Mouse (Mus musculus) midbrain, embryonic 13.5 days (tissue): ENCODE measurements around the gene Hist2h2ac. TPM values are rescaled to one million over a fixed set of nuclear protein-coding genes. Genes with fewer than 3 reads are reported as not detected.
A peak's percentile ranks its signal among the peaks of the same experiment; 100 is the strongest.
"Not testable (repeated sequence)": the region's sequence is repeated elsewhere in the genome, so short reads cannot be mapped to it uniquely, and the experiment has no call there.

Experiments used
- ATAC-seq: fragments of 200-750 bp; cut with Nextera tagmentation; 2 replicates; pipeline ENCODE4 v1.8.0; 2017; ENCODE audit warnings: mild to moderate bottlenecking, moderate TSS enrichment, moderate library complexity
- H3K27ac ChIP-seq: fragments of 300-500 bp; sonication (generic); 2 replicates; pipeline ENCODE4 v1.5.1; 2015; ENCODE audit warnings: inconsistent platforms, mild to moderate bottlenecking, moderate library complexity
- H3K27me3 ChIP-seq: fragments of 300-500 bp; sonication (generic); 2 replicates; pipeline ENCODE4 v1.6.1; 2015; ENCODE audit warnings: mild to moderate bottlenecking, inconsistent platforms
- H3K36me3 ChIP-seq: fragments of 300-500 bp; sonication (generic); 2 replicates; pipeline ENCODE4 v1.6.1; 2015; ENCODE audit warnings: mild to moderate bottlenecking, inconsistent platforms
- H3K4me1 ChIP-seq: fragments of 300-500 bp; sonication (generic); replicated peaks from 2 replicates; pipeline ENCODE4 v1.6.1; 2015; ENCODE audit warnings: inconsistent platforms
- H3K4me2 ChIP-seq: fragments of 300-500 bp; sonication (generic); replicated peaks from 2 replicates; pipeline ENCODE4 v1.6.1; 2015; ENCODE audit warnings: moderate library complexity, mild to moderate bottlenecking, inconsistent platforms
- H3K4me3 ChIP-seq: fragments of 300-500 bp; sonication (generic); replicated peaks from 2 replicates; pipeline ENCODE4 v1.5.1; 2015; ENCODE audit warnings: mild to moderate bottlenecking, inconsistent platforms
- H3K9ac ChIP-seq: fragments of 300-500 bp; sonication (generic); replicated peaks from 2 replicates; pipeline ENCODE4 v1.6.1; 2015; ENCODE audit warnings: mild to moderate bottlenecking, inconsistent platforms
- H3K9me3 ChIP-seq: fragments of 300-500 bp; sonication (generic); 2 replicates; pipeline ENCODE4 v1.6.1; 2016; ENCODE audit warnings: mild to moderate bottlenecking, inconsistent platforms
- WGBS: fragments of 180-500 bp; shearing (Covaris S2); methylation state at CpG from one replicate; pipeline ENCODE4 v1.1.7; 2015; 5-methylcytosine and 5-hydroxymethylcytosine counted together
- polyA plus RNA-seq: library from polyadenylated mRNA; unstranded; fragments of >200 nt; fragmentation: Nextera tagmentation; extraction: Ambion mirVana; gene quantifications from 2 replicates; pipeline ENCODE4 v1.2.1, GENCODE M21; 2015

Gene Hist2h2ac
- polyA plus RNA-seq, 1 experiment from 2014 or later = 4.4 TPM

- peak within 1 kb of the TSS; percentile 68; the same call in 1 of the 2 replicates for H3K27ac ChIP-seq
- H3K9ac ChIP-seq = peak within 1 kb of the TSS; percentile 61
- not testable (repeated sequence) for H3K27me3 ChIP-seq, H3K36me3 ChIP-seq, H3K9me3 ChIP-seq
- peaks cover 32% of the 10 kb centered on the region for H3K4me1 ChIP-seq
- WGBS = 0% methylated on average over 16 of the region's 47 CpGs
- peak; percentile 92 for ATAC-seq
- H3K4me3 ChIP-seq = peak within 1 kb of the TSS; percentile 39
- peak within 1 kb of the TSS; percentile 54 for H3K4me2 ChIP-seq
These were observed 25.8 kb upstream of the Hist2h2ac start, which contains the start of gene Hist2h3c1 for GRCm38 (mm10) chr3:96246427-96246856. Gene Hist2h3c1 (plus strand): TSS chr3:96246685.

- Histone ChIP-seq H3K27ac (peak overlapping the region; percentile 68; the same call in 1 of the 2 replicates), H3K4me3 (peak overlapping the region; percentile 39), H3K9ac (peak overlapping the region; percentile 59), H3K4me2 (peak overlapping the region; percentile 50), H3K4me1 (peaks cover 33% of the 10 kb centered on the region)
- not testable (repeated sequence) for ATAC-seq, H3K27me3 ChIP-seq, H3K36me3 ChIP-seq, H3K9me3 ChIP-seq
- 0% methylated on average over 10 of the region's 21 CpGs for WGBS
These were observed 25.3 kb upstream of the Hist2h2ac start for GRCm38 (mm10) chr3:96246018-96246417.

GRCm38 (mm10) chr3:96245003-96245886, 24.6 kb upstream of the Hist2h2ac start, which contains the start of gene Hist2h2aa1:
Gene Hist2h2aa1 (plus strand): TSS chr3:96245497.
- not testable (repeated sequence) for H3K9me3 ChIP-seq, H3K36me3 ChIP-seq, H3K27me3 ChIP-seq
- ATAC-seq = peak; percentile 87
- H3K9ac ChIP-seq = peak within 1 kb of the TSS; percentile 68
- peak within 1 kb of the TSS; percentile 63 for H3K4me2 ChIP-seq
- peak within 1 kb of the TSS; percentile 42 for H3K4me3 ChIP-seq
- peak within 1 kb of the TSS; percentile 94 for H3K27ac ChIP-seq
- peaks cover 38% of the 10 kb centered on the region for H3K4me1 ChIP-seq
- 0% methylated on average over 28 of the region's 88 CpGs for WGBS

GRCm38 (mm10) chr3:96243921-96244572, 23.4 kb upstream of the Hist2h2ac start:
- Histone ChIP-seq H3K36me3 (no peaks in the 10 kb centered on the region), H3K4me3 (peak overlapping the region; percentile 42; the same call in 1 of the 2 replicates), H3K4me1 (peaks cover 38% of the 10 kb centered on the region), H3K4me2 (peak overlapping the region; percentile 63), H3K9me3 (no peaks in the 10 kb centered on the region), H3K27me3 (no peaks in the 10 kb centered on the region), H3K27ac (peak overlapping the region; percentile 94), H3K9ac (no peak overlapping the region)
- 88% methylated on average over 7 of the region's 7 CpGs for WGBS
- no peak for ATAC-seq

GRCm38 (mm10) chr3:96240799-96241197, 20.1 kb upstream of the Hist2h2ac start:
- H3K9ac ChIP-seq = peak overlapping the region; percentile 55
- H3K27me3 ChIP-seq = no peaks in the 10 kb centered on the region
- WGBS = 74% methylated on average over 9 of the region's 9 CpGs
- peak overlapping the region; percentile 44 for H3K4me2 ChIP-seq
- no peaks in the 10 kb centered on the region for H3K9me3 ChIP-seq
- H3K4me3 ChIP-seq = peak overlapping the region; percentile 22
- peak overlapping the region; percentile 83 for H3K27ac ChIP-seq
- H3K4me1 ChIP-seq = peaks cover 35% of the 10 kb centered on the region
- ATAC-seq = no peak
- H3K36me3 ChIP-seq = no peaks in the 10 kb centered on the region

GRCm38 (mm10) chr3:96239949-96240798, 19.5 kb upstream of the Hist2h2ac start, which contains the start of gene Hist2h2aa2:
Gene Hist2h2aa2 (minus strand): TSS chr3:96240276.
- not testable (repeated sequence) for H3K27me3 ChIP-seq, H3K36me3 ChIP-seq, H3K9me3 ChIP-seq
- 3% methylated on average over 40 of the region's 85 CpGs for WGBS
- Histone ChIP-seq H3K27ac (peak within 1 kb of the TSS; percentile 83), H3K4me1 (peaks cover 35% of the 10 kb centered on the region), H3K4me2 (peak within 1 kb of the TSS; percentile 46), H3K4me3 (peak within 1 kb of the TSS; percentile 41), H3K9ac (peak within 1 kb of the TSS; percentile 55)
- ATAC-seq = peak; percentile 83

- Histone ChIP-seq H3K4me2 (peak within 1 kb of the TSS; percentile 57), H3K27ac (peak within 1 kb of the TSS; percentile 80), H3K4me3 (peak within 1 kb of the TSS; percentile 41), H3K4me1 (peaks cover 27% of the 10 kb centered on the region), H3K9ac (peak within 1 kb of the TSS; percentile 54)
- not testable (repeated sequence) for H3K9me3 ChIP-seq, H3K27me3 ChIP-seq, H3K36me3 ChIP-seq
- WGBS = under 1% methylated on average over 24 of the region's 68 CpGs
- ATAC-seq = peak; percentile 94
These were observed 18.5 kb upstream of the Hist2h2ac start, which contains the start of gene Hist2h3c2 for GRCm38 (mm10) chr3:96238954-96239793. Gene Hist2h3c2 (minus strand): TSS chr3:96239127.

GRCm38 (mm10) chr3:96237904-96238511, 17.3 kb upstream of the Hist2h2ac start:
- no peak overlapping the region; the same call in 1 of the 2 replicates for H3K27ac ChIP-seq
- H3K4me2 ChIP-seq = peak overlapping the region; percentile 57
- peaks cover 24% of the 10 kb centered on the region for H3K4me1 ChIP-seq
- H3K27me3 ChIP-seq = no peaks in the 10 kb centered on the region
- H3K36me3 ChIP-seq = no peaks in the 10 kb centered on the region
- H3K4me3 ChIP-seq = peak overlapping the region; percentile 40
- under 1% methylated on average over 12 of the region's 12 CpGs for WGBS
- peak overlapping the region; percentile 54 for H3K9ac ChIP-seq
- ATAC-seq = no peak
- no peaks in the 10 kb centered on the region for H3K9me3 ChIP-seq

GRCm38 (mm10) chr3:96237335-96237903, 16.7 kb upstream of the Hist2h2ac start:
- Histone ChIP-seq H3K4me2 (peak overlapping the region; percentile 57), H3K27ac (no peak overlapping the region), H3K36me3 (no peaks in the 10 kb centered on the region), H3K9ac (peak overlapping the region; percentile 54), H3K4me1 (peaks cover 24% of the 10 kb centered on the region), H3K4me3 (peak overlapping the region; percentile 40), H3K27me3 (no peaks in the 10 kb centered on the region), H3K9me3 (no peaks in the 10 kb centered on the region)
- no peak for ATAC-seq
- WGBS = 25% methylated on average over 7 of the region's 7 CpGs

- no peak for ATAC-seq
- H3K36me3 ChIP-seq = no peaks in the 10 kb centered on the region
- H3K4me1 ChIP-seq = peaks cover 24% of the 10 kb centered on the region
- H3K27me3 ChIP-seq = no peaks in the 10 kb centered on the region
- H3K27ac ChIP-seq = no peak overlapping the region
- peak overlapping the region; percentile 40; the same call in 1 of the 2 replicates for H3K4me3 ChIP-seq
- peak overlapping the region; percentile 57 for H3K4me2 ChIP-seq
- peak overlapping the region; percentile 54; the same call in 1 of the 2 replicates for H3K9ac ChIP-seq
- H3K9me3 ChIP-seq = no peaks in the 10 kb centered on the region
- 85% methylated on average over 4 of the region's 4 CpGs for WGBS
These were observed 16.2 kb upstream of the Hist2h2ac start for GRCm38 (mm10) chr3:96236834-96237334.
